Mouse (Mus musculus): ENCODE measurements at regions not wholly inside any gene's neighbourhood (a gene's known extent, or its start where the extent isn't known, plus 50 kb on each side); places are given as distances from the start of the nearest gene placed in this dataset.

GRCm38 (mm10) chr10:98305667-98306066 is 579.1 kb upstream of the C030005K15Rik start:
- no peak overlapping the region for H3K27ac ChIP-seq (replicated peaks in 1 of 2; ENCODE audit: control insufficient read depth in 1 of 2, insufficient read depth in 1 of 2, low read depth in 2 of 2, low read length in 2 of 2)
- WGBS: 82% methylated on average over 1 of the region's 1 CpGs

GRCm38 (mm10) chr10:98309667-98310066 is 583.1 kb upstream of the C030005K15Rik start:
- ATAC-seq (ENCODE audit: insufficient number of reproducible peaks, insufficient read depth, low FRiP score, low read depth): no peak
- Histone ChIP-seq H3K27me3 (ENCODE audit: control insufficient read depth, insufficient read depth, low read length) (no peaks in the 10 kb centered on the region), H3K36me3 (ENCODE audit: control insufficient read depth, insufficient read depth, low read length) (no peaks in the 10 kb centered on the region), H3K4me1 (ENCODE audit: control insufficient read depth in 2 of 2, insufficient read depth in 2 of 2, low read length in 2 of 2) (no peaks in the 10 kb centered on the region), H3K9ac (ENCODE audit: low read length) (no peak overlapping the region), H3K4me2 (ENCODE audit: low read length) (no peak overlapping the region), H3K4me3 (ENCODE audit: control insufficient read depth in 1 of 2, insufficient read depth in 1 of 2, low read depth in 1 of 2, low read length in 2 of 2) (no peak overlapping the region), H3K27ac (replicated peaks in 1 of 2; ENCODE audit: control insufficient read depth in 1 of 2, insufficient read depth in 1 of 2, low read depth in 2 of 2, low read length in 2 of 2) (no peak overlapping the region), H3K9me3 (ENCODE audit: control insufficient read depth, low read length) (no peaks in the 10 kb centered on the region)
- WGBS: 84% methylated on average over 3 of the region's 3 CpGs

More at GRCm38 (mm10) chr10:98305667-98306066, 579.1 kb upstream of the C030005K15Rik start:
- Histone ChIP-seq H3K4me3 (ENCODE audit: control insufficient read depth in 1 of 2, insufficient read depth in 1 of 2, low read depth in 1 of 2, low read length in 2 of 2) (no peak overlapping the region), H3K9ac (ENCODE audit: low read length) (no peak overlapping the region), H3K9me3 (ENCODE audit: control insufficient read depth, low read length) (no peaks in the 10 kb centered on the region), H3K27me3 (ENCODE audit: control insufficient read depth, insufficient read depth, low read length) (no peaks in the 10 kb centered on the region), H3K36me3 (ENCODE audit: control insufficient read depth, insufficient read depth, low read length) (no peaks in the 10 kb centered on the region), H3K4me1 (ENCODE audit: control insufficient read depth in 2 of 2, insufficient read depth in 2 of 2, low read length in 2 of 2) (no peaks in the 10 kb centered on the region), H3K4me2 (ENCODE audit: low read length) (no peak overlapping the region)
- no peak for ATAC-seq (ENCODE audit: insufficient number of reproducible peaks, insufficient read depth, low FRiP score, low read depth)

GRCm38 (mm10) chr10:98311403-98311802 is 584.8 kb upstream of the C030005K15Rik start:
- no peaks in the 10 kb centered on the region for H3K4me1 ChIP-seq (ENCODE audit: control insufficient read depth in 2 of 2, insufficient read depth in 2 of 2, low read length in 2 of 2)
- no peak overlapping the region for H3K9ac ChIP-seq (ENCODE audit: low read length)
- H3K27me3 ChIP-seq (ENCODE audit: control insufficient read depth, insufficient read depth, low read length): no peaks in the 10 kb centered on the region
- H3K4me3 ChIP-seq (ENCODE audit: control insufficient read depth in 1 of 2, insufficient read depth in 1 of 2, low read depth in 1 of 2, low read length in 2 of 2): no peak overlapping the region
- H3K9me3 ChIP-seq (ENCODE audit: control insufficient read depth, low read length): no peaks in the 10 kb centered on the region
- H3K36me3 ChIP-seq (ENCODE audit: control insufficient read depth, insufficient read depth, low read length): no peaks in the 10 kb centered on the region
- H3K27ac ChIP-seq (replicated peaks in 1 of 2; ENCODE audit: control insufficient read depth in 1 of 2, insufficient read depth in 1 of 2, low read depth in 2 of 2, low read length in 2 of 2): no peak overlapping the region
- H3K4me2 ChIP-seq (ENCODE audit: low read length): no peak overlapping the region
- no peak for ATAC-seq (ENCODE audit: insufficient number of reproducible peaks, insufficient read depth, low FRiP score, low read depth)

- 79% methylated on average over 2 of the region's 2 CpGs for WGBS
- Histone ChIP-seq H3K4me3 (ENCODE audit: control insufficient read depth in 1 of 2, insufficient read depth in 1 of 2, low read depth in 1 of 2, low read length in 2 of 2) (no peak overlapping the region), H3K27me3 (ENCODE audit: control insufficient read depth, insufficient read depth, low read length) (no peaks in the 10 kb centered on the region), H3K9ac (ENCODE audit: low read length) (no peak overlapping the region), H3K4me2 (ENCODE audit: low read length) (no peak overlapping the region), H3K9me3 (ENCODE audit: control insufficient read depth, low read length) (no peaks in the 10 kb centered on the region), H3K27ac (replicated peaks in 1 of 2; ENCODE audit: control insufficient read depth in 1 of 2, insufficient read depth in 1 of 2, low read depth in 2 of 2, low read length in 2 of 2) (no peak overlapping the region), H3K4me1 (ENCODE audit: control insufficient read depth in 2 of 2, insufficient read depth in 2 of 2, low read length in 2 of 2) (0 out of 4 replicates have a peak, but pooled peaks cover 0 to 5% of the 10 kb centered on the region in 2 experiments), H3K36me3 (ENCODE audit: control insufficient read depth, insufficient read depth, low read length) (no peaks in the 10 kb centered on the region)
- ATAC-seq (ENCODE audit: insufficient number of reproducible peaks, insufficient read depth, low FRiP score, low read depth): no peak
Observed at GRCm38 (mm10) chr10:98318416-98318815, 591.9 kb upstream of the C030005K15Rik start.

- Histone ChIP-seq H3K27me3 (ENCODE audit: control insufficient read depth, insufficient read depth, low read length) (no peaks in the 10 kb centered on the region), H3K9ac (ENCODE audit: low read length) (no peak overlapping the region), H3K4me1 (ENCODE audit: control insufficient read depth in 2 of 2, insufficient read depth in 2 of 2, low read length in 2 of 2) (0 out of 4 replicates have a peak, but pooled peaks cover 0 to 5% of the 10 kb centered on the region in 2 experiments), H3K4me3 (ENCODE audit: control insufficient read depth in 1 of 2, insufficient read depth in 1 of 2, low read depth in 1 of 2, low read length in 2 of 2) (no peak overlapping the region), H3K36me3 (ENCODE audit: control insufficient read depth, insufficient read depth, low read length) (no peaks in the 10 kb centered on the region), H3K4me2 (ENCODE audit: low read length) (no peak overlapping the region), H3K27ac (replicated peaks in 1 of 2; ENCODE audit: control insufficient read depth in 1 of 2, insufficient read depth in 1 of 2, low read depth in 2 of 2, low read length in 2 of 2) (no peak overlapping the region), H3K9me3 (ENCODE audit: control insufficient read depth, low read length) (no peaks in the 10 kb centered on the region)
- ATAC-seq (ENCODE audit: insufficient number of reproducible peaks, insufficient read depth, low FRiP score, low read depth): no peak
- WGBS: 78% methylated on average over 5 of the region's 5 CpGs
Observed at GRCm38 (mm10) chr10:98323846-98324245, 590.4 kb upstream of the Atp2b1 start.

GRCm38 (mm10) chr10:98324591-98324990 is 589.6 kb upstream of the Atp2b1 start:
- H3K9ac ChIP-seq (ENCODE audit: low read length): no peak overlapping the region
- H3K27ac ChIP-seq (replicated peaks in 1 of 2; ENCODE audit: control insufficient read depth in 1 of 2, insufficient read depth in 1 of 2, low read depth in 2 of 2, low read length in 2 of 2): no peak overlapping the region
- H3K27me3 ChIP-seq (ENCODE audit: control insufficient read depth, insufficient read depth, low read length): no peaks in the 10 kb centered on the region
- no peak overlapping the region for H3K4me2 ChIP-seq (ENCODE audit: low read length)
- H3K9me3 ChIP-seq (ENCODE audit: control insufficient read depth, low read length): no peaks in the 10 kb centered on the region
- H3K4me3 ChIP-seq (ENCODE audit: control insufficient read depth in 1 of 2, insufficient read depth in 1 of 2, low read depth in 1 of 2, low read length in 2 of 2): no peak overlapping the region
- no peak for ATAC-seq (ENCODE audit: insufficient number of reproducible peaks, insufficient read depth, low FRiP score, low read depth)
- H3K36me3 ChIP-seq (ENCODE audit: control insufficient read depth, insufficient read depth, low read length): no peaks in the 10 kb centered on the region
- 0 out of 4 replicates have a peak, but pooled peaks cover 0 to 5% of the 10 kb centered on the region in 2 experiments for H3K4me1 ChIP-seq (ENCODE audit: control insufficient read depth in 2 of 2, insufficient read depth in 2 of 2, low read length in 2 of 2)

GRCm38 (mm10) chr10:98325720-98326119 is 588.5 kb upstream of the Atp2b1 start:
- Histone ChIP-seq H3K9me3 (ENCODE audit: control insufficient read depth, low read length) (no peaks in the 10 kb centered on the region), H3K4me1 (ENCODE audit: control insufficient read depth in 2 of 2, insufficient read depth in 2 of 2, low read length in 2 of 2) (0 out of 4 replicates have a peak, but pooled peaks cover 0 to under 1% of the 10 kb centered on the region in 2 experiments), H3K4me2 (ENCODE audit: low read length) (no peak overlapping the region), H3K4me3 (ENCODE audit: control insufficient read depth in 1 of 2, insufficient read depth in 1 of 2, low read depth in 1 of 2, low read length in 2 of 2) (no peak overlapping the region), H3K9ac (ENCODE audit: low read length) (no peak overlapping the region), H3K36me3 (ENCODE audit: control insufficient read depth, insufficient read depth, low read length) (no peaks in the 10 kb centered on the region), H3K27me3 (ENCODE audit: control insufficient read depth, insufficient read depth, low read length) (no peaks in the 10 kb centered on the region), H3K27ac (replicated peaks in 1 of 2; ENCODE audit: control insufficient read depth in 1 of 2, insufficient read depth in 1 of 2, low read depth in 2 of 2, low read length in 2 of 2) (no peak overlapping the region)
- 58% methylated on average over 5 of the region's 5 CpGs for WGBS
- ATAC-seq (ENCODE audit: insufficient number of reproducible peaks, insufficient read depth, low FRiP score, low read depth): no peak

GRCm38 (mm10) chr10:98332682-98333081 is 581.5 kb upstream of the Atp2b1 start:
- Histone ChIP-seq H3K9me3 (ENCODE audit: control insufficient read depth, low read length) (no peaks in the 10 kb centered on the region), H3K9ac (ENCODE audit: low read length) (no peak overlapping the region), H3K4me1 (ENCODE audit: control insufficient read depth in 2 of 2, insufficient read depth in 2 of 2, low read length in 2 of 2) (no peaks in the 10 kb centered on the region), H3K4me2 (ENCODE audit: low read length) (no peak overlapping the region), H3K27me3 (ENCODE audit: control insufficient read depth, insufficient read depth, low read length) (no peaks in the 10 kb centered on the region), H3K36me3 (ENCODE audit: control insufficient read depth, insufficient read depth, low read length) (no peaks in the 10 kb centered on the region), H3K4me3 (ENCODE audit: control insufficient read depth in 1 of 2, insufficient read depth in 1 of 2, low read depth in 1 of 2, low read length in 2 of 2) (no peak overlapping the region), H3K27ac (replicated peaks in 1 of 2; ENCODE audit: control insufficient read depth in 1 of 2, insufficient read depth in 1 of 2, low read depth in 2 of 2, low read length in 2 of 2) (no peak overlapping the region)
- ATAC-seq (ENCODE audit: insufficient number of reproducible peaks, insufficient read depth, low FRiP score, low read depth): no peak
- WGBS: 34% methylated on average over 4 of the region's 4 CpGs
